In the genomic region with DNA sequence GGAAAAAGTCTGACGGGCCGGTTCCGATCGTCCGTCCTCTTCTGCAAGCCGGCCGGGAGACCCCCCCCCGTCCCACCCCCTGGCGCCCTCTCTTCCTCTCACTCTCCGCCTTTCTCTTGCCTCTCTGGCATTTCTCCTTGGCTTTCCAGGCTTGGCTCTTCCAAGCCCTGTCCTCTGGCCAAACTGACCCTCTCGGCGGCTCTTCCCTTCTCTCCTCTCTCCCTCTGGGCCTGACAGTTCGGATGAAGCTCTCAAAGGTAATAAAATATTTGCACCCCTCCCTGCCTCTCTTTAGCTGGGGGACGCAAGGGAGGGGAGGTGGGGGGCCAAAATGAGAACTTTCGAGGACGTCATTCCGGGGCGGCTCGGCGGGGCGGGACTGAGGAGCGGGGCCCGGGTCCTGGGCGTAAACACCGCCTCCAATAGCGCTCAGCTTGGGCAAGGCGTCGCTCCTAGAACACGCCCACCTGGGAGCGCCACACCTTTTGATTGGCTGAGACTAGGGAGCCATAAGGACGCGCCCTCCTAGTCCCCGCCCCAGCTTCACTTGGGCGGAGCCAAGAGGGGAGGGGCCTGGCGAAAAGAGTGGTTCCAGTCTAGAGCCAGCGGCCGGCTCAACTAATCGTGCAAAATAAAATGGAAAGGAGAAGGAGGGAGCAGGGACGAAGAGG, we compare ENCODE assay signal across 9 mouse cellular contexts. TPM values are rescaled to one million over a fixed set of nuclear protein-coding genes. Genes with fewer than 3 reads are reported as not detected.
DNase-seq lines count a peak whose midpoint lies in the region; ATAC-seq and TF ChIP-seq lines count a peak whose summit lies in the region.
"Had no signal": no experiment of that assay in that cellular context is flagged by ENCODE, and none has a peak within 500 bp of the region (broad histone marks: within the 10 kb centered on the region; RNA-seq: fewer than 3 reads in every experiment).

A gene (minus strand): TSS at position 52 of the 671 bp plus-strand sequence.

- peak; percentile 55 to 61 for DNase-seq in heart, adult 18-20 months
- DNase-seq in heart, postnatal 25 days (ENCODE audit: low spot score), result no peak
- DNase-seq in embryo, embryonic 11.5 days (ENCODE audit: low read depth, low spot score), result peak; percentile 86
- peak; percentile 95 for DNase-seq in heart, embryonic 10.5 days (ENCODE audit: low spot score)
- peak; percentile 71 for DNase-seq in kidney, adult 9 months
- DNase-seq in lung, postnatal 0 days (ENCODE audit: low spot score), result peak; percentile 88
- peak; percentile 58 for DNase-seq in retina, postnatal 7 days (ENCODE audit: low read depth, low spot score)
- DNase-seq in cerebellum, adult 11-12 months, result no peak

- peak within 1 kb of the TSS; percentile 63 for H3K4me2 ChIP-seq in lung, postnatal 0 days (replicated peaks; ENCODE audit: low read depth, low read length)

- H3K36me3 ChIP-seq in heart, embryonic 10.5 days, result no peaks in the 10 kb centered on the region
- H3K36me3 ChIP-seq in lung, postnatal 0 days (ENCODE audit: insufficient read depth, low read length), result no peaks in the 10 kb centered on the region

- H3K27me3 ChIP-seq in heart, embryonic 10.5 days (ENCODE audit: insufficient read depth, poor library complexity, severe bottlenecking), result peaks cover 98% of the 10 kb centered on the region
- peaks cover 92% of the 10 kb centered on the region for H3K27me3 ChIP-seq in lung, postnatal 0 days (replicated peaks; ENCODE audit: insufficient read depth, low read length)

- peak; percentile 95 for ATAC-seq in lung, postnatal 0 days

- peak within 1 kb of the TSS; percentile 66 for H3K4me3 ChIP-seq in heart, embryonic 10.5 days
- H3K4me3 ChIP-seq in lung, postnatal 0 days (ENCODE audit: low read depth, low read length), result peak within 1 kb of the TSS; percentile 34

- intact Hi-C loops in heart, postnatal 25 days (cut with DNase I), result loop anchor here (10.0 kb wide), 1 partner anchor 840 kb away; a partner anchor contains a TSS

- H3K9ac ChIP-seq in lung, postnatal 0 days (replicated peaks; ENCODE audit: low read depth), result no peak within 1 kb of the TSS

- TF ChIP-seq CTCF in lung, postnatal 0 days (IDR thresholded peaks at IDR 0.05), result no peak

- no peak for TF ChIP-seq EP300 in lung, postnatal 0 days (IDR thresholded peaks at IDR 0.05)

- H3K4me1 ChIP-seq in heart, embryonic 10.5 days, result peaks cover 23% of the 10 kb centered on the region
- peaks cover 12% of the 10 kb centered on the region; the same call in 1 of the 2 replicates for H3K4me1 ChIP-seq in lung, postnatal 0 days (ENCODE audit: insufficient read depth, low read depth, low read length)

- no peaks in the 10 kb centered on the region for H3K9me3 ChIP-seq in heart, embryonic 10.5 days
- H3K9me3 ChIP-seq in lung, postnatal 0 days (ENCODE audit: low read length), result no peaks in the 10 kb centered on the region

- peak within 1 kb of the TSS; percentile 72; the same call in 1 of the 2 replicates for H3K27ac ChIP-seq in heart, embryonic 10.5 days
- no peak within 1 kb of the TSS for H3K27ac ChIP-seq in lung, postnatal 0 days (ENCODE audit: low read length)

- under 1% methylated on average over 39 of the region's 39 CpGs for WGBS in heart, embryonic 10.5 days
- under 1% methylated on average over 38 of the region's 39 CpGs for WGBS in lung, postnatal 0 days

RNA-seq across cellular contexts. Expression of the gene that starts here (rescaled TPM):
- total RNA-seq in heart, adult 18-20 months (2021), result under 1 TPM in 1 of 2 experiments, not detected in 1; 0.10 TPM
- under 1 TPM; 0.10 to 0.14 TPM for total RNA-seq in heart, postnatal 25 days (2021)
- 0.11 and 0.87 TPM in 2 replicates for polyA plus RNA-seq in heart, embryonic 10.5 days (2016; fragmentation: Nextera tagmentation; extraction: Ambion mirVana)
- 0.07 and 0.13 TPM in 2 replicates for polyA plus RNA-seq in lung, postnatal 0 days (2015; fragmentation: Nextera tagmentation; extraction: Ambion mirVana)
- polyA plus RNA-seq: C2C12 had no signal

Comparison
In these comparisons a context has a peak if more than half of its experiments do, and no peak if none do; other contexts are left out.
1. Peak in DNase-seq in heart, adult 18-20 months; RNA of the gene not detected or under 1 TPM.
2. Peak in DNase-seq, H3K4me3 ChIP-seq and H3K27ac ChIP-seq in heart, embryonic 10.5 days; RNA of the gene not detected or under 1 TPM.
3. Peak in DNase-seq, ATAC-seq, H3K4me3 ChIP-seq and H3K4me2 ChIP-seq in lung, postnatal 0 days; RNA of the gene not detected or under 1 TPM.
4. DNase-seq: peak in embryo, embryonic 11.5 days (single experiment), kidney, adult 9 months (single experiment) and retina, postnatal 7 days (single experiment); none in heart, postnatal 25 days (single experiment) and cerebellum, adult 11-12 months (single experiment).